Mouse (Mus musculus) limb, embryonic 14.5 days (tissue): Measurements from ENCODE around the gene Polm. TPM values are rescaled to one million over a fixed set of nuclear protein-coding genes. Genes with fewer than 3 reads are reported as not detected.

Experiments
- ATAC-seq: fragments of 200-750 bp; cut with Nextera tagmentation; 2 replicates; pipeline ENCODE4 v1.8.0; 2017; ENCODE audit warnings: low read depth, moderate number of reproducible peaks, moderate TSS enrichment; ENCODE audit not compliant: low FRiP score
- DNase-seq: peaks from one replicate; pipeline ENCODE4 v3.0.0-alpha.2; 2015; ENCODE audit warnings: low spot score
- H3K27ac ChIP-seq: fragments of 300-500 bp; sonication (generic); replicated peaks from 2 replicates; pipeline ENCODE4 v1.5.1; 2014; ENCODE audit warnings: low read depth, mild to moderate bottlenecking, low read length, moderate library complexity, mixed read lengths
- H3K27me3 ChIP-seq: fragments of 300-500 bp; sonication (generic); 2 replicates; pipeline ENCODE4 v1.6.1; 2014; ENCODE audit warnings: low read length, mixed read lengths; ENCODE audit not compliant: control insufficient read depth, insufficient read depth
- H3K36me3 ChIP-seq: fragments of 300-500 bp; sonication (generic); 2 replicates; pipeline ENCODE4 v1.6.1; 2014; ENCODE audit warnings: mild to moderate bottlenecking, low read length, moderate library complexity, mixed read lengths; ENCODE audit not compliant: control insufficient read depth, insufficient read depth
- H3K4me1 ChIP-seq: fragments of 300-500 bp; sonication (generic); 2 replicates; pipeline ENCODE4 v1.6.1; 2014; ENCODE audit warnings: antibody characterized with exemption, low read length, mixed read lengths; ENCODE audit not compliant: control insufficient read depth, insufficient read depth
- H3K4me2 ChIP-seq: fragments of 300-500 bp; sonication (generic); replicated peaks from 2 replicates; pipeline ENCODE4 v1.6.1; 2014; ENCODE audit warnings: low read depth, mild to moderate bottlenecking, low read length, moderate library complexity; ENCODE audit not compliant: severe bottlenecking
- H3K4me3 ChIP-seq: fragments of 300-500 bp; sonication (generic); replicated peaks from 2 replicates; pipeline ENCODE4 v1.5.1; 2014; ENCODE audit warnings: low read length
- H3K9ac ChIP-seq: fragments of 300-500 bp; sonication (generic); 2 replicates; pipeline ENCODE4 v1.6.1; 2014; ENCODE audit warnings: mild to moderate bottlenecking, low read depth, low read length, moderate library complexity; ENCODE audit not compliant: severe bottlenecking
- H3K9me3 ChIP-seq: fragments of 300-500 bp; sonication (generic); 2 replicates; pipeline ENCODE4 v1.6.1; 2016; ENCODE audit warnings: low read length; ENCODE audit not compliant: control insufficient read depth
- POLR2A ChIP-seq: fragments of 200-500 bp; IDR thresholded peaks from 2 replicates; pipeline ENCODE4 v1.8.0; 2012; ENCODE audit warnings: inconsistent platforms, mild to moderate bottlenecking, moderate library complexity, borderline replicate concordance; ENCODE audit not compliant: insufficient read depth, insufficient read length; ENCODE audit errors: extremely low read depth
- WGBS: fragments of 180-500 bp; shearing (Covaris S2); extraction: QIAGEN DNeasy Blood & Tissue Kit; methylation state at CpG from one replicate; pipeline ENCODE4 v1.1.7; 2014; 5-methylcytosine and 5-hydroxymethylcytosine counted together
- polyA plus RNA-seq, 2 experiments: library from polyadenylated mRNA; depleted of rRNA in 1 of 2; stranded (reverse) in 1 of 2; unstranded in 1 of 2; fragments of >200 nt; fragmentation: Nextera tagmentation in 1 of 2; extraction: Ambion mirVana in 1 of 2; gene quantifications; 2 replicates each; pipeline versions ENCODE4 v1.2.1 to v1.2.3; 2012 to 2014

The Polm gene
- polyA plus RNA-seq, 2 experiments, result 11.1 to 29.5 TPM

- no peak overlapping the region for H3K27ac ChIP-seq
- H3K9me3 ChIP-seq, result no peaks in the 10 kb centered on the region
- no peak overlapping the region for H3K4me3 ChIP-seq
- peaks cover 6% of the 10 kb centered on the region; the same call in 1 of the 2 replicates for H3K36me3 ChIP-seq
- peaks cover 21% of the 10 kb centered on the region for H3K4me1 ChIP-seq
- ATAC-seq (no peak), DNase-seq (no peak)
- no peaks in the 10 kb centered on the region for H3K27me3 ChIP-seq
- no peak for TF ChIP-seq POLR2A
- no peak overlapping the region for H3K4me2 ChIP-seq
- 66% methylated on average over 6 of the region's 6 CpGs for WGBS
- no peak overlapping the region for H3K9ac ChIP-seq
Observed at GRCm38 (mm10) chr11:5860639-5861038, 22.8 kb upstream of the Polm start.

- ATAC-seq (no peak), DNase-seq (no peak)
- no peaks in the 10 kb centered on the region for H3K27me3 ChIP-seq
- H3K36me3 ChIP-seq, result peaks cover 3% of the 10 kb centered on the region; the same call in 1 of the 2 replicates
- no peak overlapping the region for H3K9ac ChIP-seq
- H3K4me1 ChIP-seq, result peaks cover 24% of the 10 kb centered on the region
- H3K4me2 ChIP-seq, result no peak overlapping the region
- WGBS, result 81% methylated on average over 13 of the region's 13 CpGs
- no peak for TF ChIP-seq POLR2A
- no peaks in the 10 kb centered on the region for H3K9me3 ChIP-seq
- no peak overlapping the region for H3K27ac ChIP-seq
- no peak overlapping the region for H3K4me3 ChIP-seq
Observed at GRCm38 (mm10) chr11:5859883-5860550, 22.2 kb upstream of the Polm start.

GRCm38 (mm10) chr11:5858723-5859122, 20.9 kb upstream of the Polm start:
- Histone ChIP-seq H3K4me3 (no peak overlapping the region), H3K4me2 (no peak overlapping the region), H3K4me1 (peaks cover 24% of the 10 kb centered on the region), H3K27ac (no peak overlapping the region), H3K27me3 (no peaks in the 10 kb centered on the region), H3K9me3 (no peaks in the 10 kb centered on the region), H3K9ac (no peak overlapping the region), H3K36me3 (no peaks in the 10 kb centered on the region)
- no peak for TF ChIP-seq POLR2A
- WGBS, result 73% methylated on average over 1 of the region's 1 CpGs
- ATAC-seq (no peak), DNase-seq (no peak)

GRCm38 (mm10) chr11:5856479-5857130, 18.8 kb upstream of the Polm start:
- no peak for TF ChIP-seq POLR2A

GRCm38 (mm10) chr11:5855902-5856301, 18.1 kb upstream of the Polm start:
- Histone ChIP-seq H3K27ac (peak overlapping the region; percentile 70), H3K36me3 (no peaks in the 10 kb centered on the region), H3K4me1 (peaks cover 17% of the 10 kb centered on the region; the same call in 1 of the 2 replicates), H3K27me3 (no peaks in the 10 kb centered on the region), H3K4me3 (no peak overlapping the region), H3K4me2 (no peak overlapping the region), H3K9ac (peak overlapping the region; percentile 25; the same call in 1 of the 2 replicates), H3K9me3 (no peaks in the 10 kb centered on the region)
- DNase-seq (peak; percentile 72), ATAC-seq (peak; percentile 70)
- 29% methylated on average over 7 of the region's 7 CpGs for WGBS
- no peak for TF ChIP-seq POLR2A

More at GRCm38 (mm10) chr11:5856479-5857130, 18.8 kb upstream of the Polm start:
- 70% methylated on average over 8 of the region's 8 CpGs for WGBS
- Histone ChIP-seq H3K4me1 (peaks cover 21% of the 10 kb centered on the region), H3K9me3 (no peaks in the 10 kb centered on the region), H3K36me3 (no peaks in the 10 kb centered on the region), H3K4me3 (no peak overlapping the region), H3K27ac (peak overlapping the region; percentile 70), H3K27me3 (no peaks in the 10 kb centered on the region), H3K9ac (no peak overlapping the region), H3K4me2 (no peak overlapping the region)
- DNase-seq (no peak), ATAC-seq (no peak)
